Mouse (Mus musculus) ES-E14 (cell line): ENCODE results near the gene Gabrp. TPM values are rescaled to one million over a fixed set of nuclear protein-coding genes. Genes with fewer than 3 reads are reported as not detected.

Source experiments
- DNase-seq: peaks from one replicate; pipeline ENCODE4 v3.0.0-alpha.2; 2013; ENCODE audit warnings: low read depth, low spot score
- H3K27ac ChIP-seq: 2 replicates; pipeline ENCODE4 v1.5.1; 2012; ENCODE audit warnings: low read depth, mild to moderate bottlenecking, low read length, moderate library complexity, mixed read lengths; ENCODE audit not compliant: poor library complexity, insufficient read depth, severe bottlenecking
- H3K36me3 ChIP-seq: 2 replicates; pipeline ENCODE4 v1.6.1; 2012; ENCODE audit warnings: mild to moderate bottlenecking, low read length, moderate library complexity, mixed read lengths; ENCODE audit not compliant: control insufficient read depth, poor library complexity, insufficient read depth, severe bottlenecking
- H3K4me1 ChIP-seq, 2 experiments: fragments of 150-350 bp in 1 of 2; sonication (generic) in 1 of 2; 2 replicates each; pipeline ENCODE4 v1.6.1; 2012; ENCODE audit warnings: low read length in 2 of 2, mild to moderate bottlenecking in 1 of 2, mixed read lengths in 1 of 2; ENCODE audit not compliant: control insufficient read depth in 2 of 2, insufficient read depth in 2 of 2, poor library complexity in 1 of 2
- H3K4me3 ChIP-seq, 2 experiments: fragments of 150-350 bp in 1 of 2; sonication (generic) in 1 of 2; 2 replicates each; pipeline ENCODE4 v1.5.1; 2012; ENCODE audit warnings: low read length in 2 of 2, low read depth in 1 of 2, mild to moderate bottlenecking in 1 of 2, mixed read lengths in 1 of 2; ENCODE audit not compliant: insufficient read depth in 1 of 2, poor library complexity in 1 of 2, severe bottlenecking in 1 of 2
- H3K9ac ChIP-seq: 2 replicates; pipeline ENCODE4 v1.6.1; 2012; ENCODE audit warnings: low read depth, mild to moderate bottlenecking, low read length, mixed read lengths; ENCODE audit not compliant: poor library complexity, insufficient read depth, severe bottlenecking
- H3K9me3 ChIP-seq: fragments of 150-350 bp; sonication (generic); 2 replicates; pipeline ENCODE4 v1.6.1; 2012; ENCODE audit warnings: low read depth, mild to moderate bottlenecking, low read length; ENCODE audit not compliant: control insufficient read depth, insufficient read depth
- CHD2 ChIP-seq: IDR thresholded peaks from 2 replicates; pipeline ENCODE4 v1.6.1; 2014; ENCODE audit warnings: mild to moderate bottlenecking, low read depth, low read length, inconsistent platforms
- HCFC1 ChIP-seq: IDR thresholded peaks from 2 replicates; pipeline ENCODE4 v1.6.1; 2012; ENCODE audit warnings: low read length, inconsistent platforms, borderline replicate concordance; ENCODE audit not compliant: insufficient read depth
- MAFK ChIP-seq: IDR thresholded peaks from 2 replicates; pipeline ENCODE4 v1.6.1; 2014; ENCODE audit warnings: mild to moderate bottlenecking, low read depth, low read length, inconsistent platforms; ENCODE audit not compliant: insufficient read depth
- ZC3H11A ChIP-seq: IDR thresholded peaks from 2 replicates; pipeline ENCODE4 v1.6.1; 2012; ENCODE audit warnings: low read depth, mild to moderate bottlenecking, inconsistent platforms, low read length, borderline replicate concordance
- ZNF384 ChIP-seq: IDR thresholded peaks from 2 replicates; pipeline ENCODE4 v1.6.1; 2012; ENCODE audit warnings: low read depth, low read length, inconsistent platforms
- in situ Hi-C, 2 experiments: fragments of 600-800 bp; cut with MboI; formaldehyde crosslinking; loops; one replicate each; pipeline ENCODE4 v1.15.1; 2025; ENCODE audit warnings: low sequenced_read_pairs in 2 of 2, inconsistent platforms in 1 of 2; ENCODE audit not compliant: unreplicated experiment in 2 of 2
- total RNA-seq: library from RNA; depleted of rRNA; stranded (reverse); fragments of 300-350 nt; gene quantifications from 2 replicates; pipeline ENCODE4 v1.2.3, GENCODE M21; 2012

The Gabrp gene
- total RNA-seq, 1 experiment = 0.36 TPM

- Histone ChIP-seq H3K36me3 (peaks cover 2% of the 10 kb centered on the region; the same call in 1 of the 2 replicates), H3K27ac (no peak overlapping the region), H3K9me3 (no peaks in the 10 kb centered on the region), H3K4me1 (peaks cover 6 to 11% of the 10 kb centered on the region in 2 experiments; a peak in 3 of 4 replicates), H3K4me3 (no peak overlapping the region), H3K9ac (no peak overlapping the region)
- in situ Hi-C loops = loop anchor here in 1 of 2 experiments (5.0 kb wide), 1 partner anchor 377 kb away; no protein-coding TSS in a partner anchor
- no peak for TF ChIP-seq ZNF384
- TF ChIP-seq ZC3H11A = peak; percentile 98
- no peak for TF ChIP-seq MAFK
- no peak for TF ChIP-seq CHD2
- no peak for TF ChIP-seq HCFC1
- DNase-seq = no peak
Observed at GRCm38 (mm10) chr11:33554123-33554522, 24.6 kb downstream of the Gabrp start.

GRCm38 (mm10) chr11:33550861-33551560 is 27.7 kb downstream of the Gabrp start:
- Histone ChIP-seq H3K27ac (peak overlapping the region; percentile 66), H3K9ac (no peak overlapping the region), H3K4me3 (peak overlapping the region in 1 of 2 experiments; percentile 37; a peak in 2 of 4 replicates), H3K4me1 (peaks cover 6 to 11% of the 10 kb centered on the region in 2 experiments; a peak in 3 of 4 replicates), H3K36me3 (peaks cover 2% of the 10 kb centered on the region; the same call in 1 of the 2 replicates), H3K9me3 (no peaks in the 10 kb centered on the region)
- in situ Hi-C loops = loop anchor here in 1 of 2 experiments (5.0 kb wide), 1 partner anchor 374 kb away; no protein-coding TSS in a partner anchor
- 0 out of 2 replicates have a peak, but pooled peaks have one; percentile 41 for TF ChIP-seq ZNF384
- peak; percentile 25; the same call in 1 of the 2 replicates for TF ChIP-seq CHD2
- no peak for TF ChIP-seq ZC3H11A
- no peak for DNase-seq

GRCm38 (mm10) chr11:33547386-33547785 is 31.4 kb downstream of the Gabrp start:
- TF ChIP-seq ZC3H11A (no peak), ZNF384 (no peak), CHD2 (no peak), MAFK (no peak), HCFC1 (no peak)
- Histone ChIP-seq H3K27ac (no peak overlapping the region), H3K9me3 (no peaks in the 10 kb centered on the region), H3K9ac (no peak overlapping the region), H3K4me1 (peaks cover 7 to 20% of the 10 kb centered on the region in 2 experiments; a peak in 3 of 4 replicates), H3K4me3 (no peak overlapping the region), H3K36me3 (no peaks in the 10 kb centered on the region; the same call in 1 of the 2 replicates)
- in situ Hi-C loops = loop anchor here in 1 of 2 experiments (25.0 kb wide), 1 partner anchor 1865 kb away; no protein-coding TSS in a partner anchor
- DNase-seq = no peak

GRCm38 (mm10) chr11:33544945-33545344 is 33.8 kb downstream of the Gabrp start:
- Histone ChIP-seq H3K4me3 (no peak overlapping the region), H3K4me1 (peaks cover 11 to 12% of the 10 kb centered on the region in 2 experiments; a peak in 3 of 4 replicates), H3K9ac (no peak overlapping the region), H3K9me3 (no peaks in the 10 kb centered on the region), H3K27ac (no peak overlapping the region), H3K36me3 (peaks cover 4% of the 10 kb centered on the region; the same call in 1 of the 2 replicates)
- in situ Hi-C loops = loop anchor here in 1 of 2 experiments (25.0 kb wide), 1 partner anchor 1867 kb away; no protein-coding TSS in a partner anchor
- DNase-seq = no peak
- no peak for TF ChIP-seq ZNF384
- no peak for TF ChIP-seq ZC3H11A
- no peak for TF ChIP-seq HCFC1
- TF ChIP-seq MAFK = no peak
- no peak for TF ChIP-seq CHD2
